Mouse (Mus musculus) right cerebral cortex, postnatal 10 days (tissue): Measurements from ENCODE around the gene Pex6.
"Not testable (repeated sequence)": the region's sequence is repeated elsewhere in the genome, so short reads cannot be mapped to it uniquely, and the experiment has no call there.

Experiments
- DNase-seq, 2 experiments: peaks; one replicate each; pipeline ENCODE4 v3.0.0; 2021; ENCODE audit warnings: low spot score in 2 of 2

Pex6 gene

DNA sequence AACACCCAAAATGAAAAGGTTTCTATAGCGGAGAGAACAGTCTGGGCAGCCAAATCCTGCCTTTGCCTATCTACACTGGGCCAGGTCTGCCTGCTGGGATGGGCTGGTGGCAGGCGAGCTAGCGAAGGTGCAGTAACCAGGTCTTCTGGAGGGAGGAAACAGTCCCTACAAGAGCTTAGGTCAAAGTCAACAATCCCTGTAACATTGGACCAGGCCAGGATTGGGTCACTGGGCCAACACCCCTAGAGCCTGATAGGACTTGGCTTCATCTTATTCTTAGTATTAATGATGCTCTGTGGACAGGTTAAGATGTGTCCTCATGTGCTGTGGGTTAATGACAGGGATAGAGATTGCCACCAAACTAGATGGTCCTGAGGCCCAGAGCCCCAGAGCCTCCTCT lies 22.8 kb downstream of the Pex6 start:
- DNase-seq, result no peak

DNA sequence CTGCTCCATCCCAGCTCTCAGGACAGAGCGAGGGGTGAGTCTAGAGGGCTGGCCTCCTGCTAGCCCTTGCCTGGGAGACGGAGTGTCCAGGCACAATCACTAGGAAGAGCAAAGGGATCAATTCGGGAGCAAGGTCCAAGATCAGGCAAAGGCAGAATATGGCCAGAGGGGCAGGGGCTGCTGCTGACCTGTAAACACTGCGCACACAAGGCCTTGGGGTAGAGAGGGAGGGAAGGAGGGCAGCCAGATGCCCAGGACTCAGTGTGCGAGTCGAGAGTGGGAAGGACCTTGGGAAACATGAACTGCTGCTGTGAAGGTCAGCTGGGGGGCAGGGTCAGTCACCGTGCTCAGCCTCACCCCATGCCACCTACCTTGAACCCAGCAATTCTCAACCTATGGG lies 24.0 kb downstream of the Pex6 start:
- no peak for DNase-seq

DNA sequence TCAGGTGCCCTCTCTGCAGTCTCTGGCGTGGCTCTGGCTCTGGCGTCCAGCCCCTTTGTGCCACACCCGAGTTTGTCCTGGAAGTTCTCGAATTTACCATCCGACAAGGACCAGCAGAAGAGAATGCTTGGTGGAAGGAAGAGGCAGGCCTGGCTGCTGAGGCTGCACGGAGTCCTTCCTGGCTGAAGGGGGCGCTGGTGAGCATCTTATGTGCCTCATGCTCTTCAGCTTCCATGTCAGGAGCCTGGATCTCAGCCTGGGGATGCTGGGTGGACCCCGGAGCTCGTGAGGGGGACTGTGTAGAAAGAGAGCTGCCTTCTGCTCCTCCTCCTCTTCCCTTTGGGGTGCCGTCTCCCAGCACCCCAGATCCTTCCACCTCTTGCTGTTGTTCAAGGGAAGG lies 24.9 kb downstream of the Pex6 start:
- DNase-seq, result no peak

DNA sequence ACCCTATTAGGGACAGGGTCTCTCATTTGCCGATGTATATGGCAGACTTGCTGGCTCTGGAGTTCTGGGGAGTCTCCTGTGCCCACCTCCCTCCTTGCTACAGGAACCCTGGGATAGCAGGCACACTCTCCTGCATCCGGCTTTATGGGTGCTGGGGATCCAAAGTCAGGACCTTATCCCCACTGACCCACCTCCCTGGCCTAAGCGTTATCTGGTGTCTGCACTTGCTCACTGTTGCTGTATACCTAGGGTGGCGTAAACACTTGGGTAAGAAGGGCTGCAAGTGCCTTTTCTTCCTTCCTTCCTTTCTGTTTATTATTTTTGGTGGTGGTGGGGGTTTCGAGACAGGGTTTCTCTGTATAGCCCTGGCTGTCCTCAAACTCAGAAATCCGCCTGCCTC lies 30.0 kb downstream of the Pex6 start:
- DNase-seq, result no peak

DNA sequence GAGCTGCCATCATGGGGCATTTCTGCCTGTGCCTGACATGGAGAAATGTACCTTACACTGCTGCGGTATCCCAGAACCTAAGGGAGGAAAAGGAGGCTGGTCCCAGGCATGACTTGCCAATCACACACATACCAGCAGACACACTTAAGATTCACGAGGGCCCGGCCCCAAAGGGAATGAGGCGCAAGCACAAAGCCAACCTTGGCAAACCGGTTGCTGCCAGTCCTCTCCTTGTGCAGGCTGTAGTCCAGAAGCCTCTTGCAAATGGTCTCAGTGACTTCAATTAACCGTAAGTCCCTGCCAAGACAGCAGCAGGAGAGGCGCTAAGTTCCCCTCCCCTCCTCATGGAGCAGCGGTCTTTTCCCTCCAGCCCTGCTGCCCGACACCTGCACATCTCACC lies 31.7 kb downstream of the Pex6 start:
- DNase-seq, result no peak

DNA sequence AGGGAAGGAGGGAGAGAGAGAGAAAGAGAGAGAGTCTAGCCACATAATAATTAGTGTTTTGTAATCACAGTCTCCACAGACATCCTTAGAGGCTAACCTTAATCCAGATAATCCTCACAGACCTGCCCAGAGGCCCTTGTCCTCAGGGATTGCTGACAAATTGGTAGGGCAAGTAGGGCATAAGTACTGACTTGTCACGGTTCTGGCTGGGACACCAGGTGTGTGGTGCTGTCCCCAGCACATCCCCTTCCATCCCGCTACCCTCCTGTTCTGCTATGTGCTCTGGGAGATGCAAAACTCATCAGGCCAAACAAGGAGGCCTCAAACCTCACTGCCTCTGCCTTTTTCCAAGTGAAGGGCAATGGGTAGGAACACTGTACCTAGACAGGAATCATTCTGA lies 34.2 kb downstream of the Pex6 start:
- DNase-seq, result no peak

DNA sequence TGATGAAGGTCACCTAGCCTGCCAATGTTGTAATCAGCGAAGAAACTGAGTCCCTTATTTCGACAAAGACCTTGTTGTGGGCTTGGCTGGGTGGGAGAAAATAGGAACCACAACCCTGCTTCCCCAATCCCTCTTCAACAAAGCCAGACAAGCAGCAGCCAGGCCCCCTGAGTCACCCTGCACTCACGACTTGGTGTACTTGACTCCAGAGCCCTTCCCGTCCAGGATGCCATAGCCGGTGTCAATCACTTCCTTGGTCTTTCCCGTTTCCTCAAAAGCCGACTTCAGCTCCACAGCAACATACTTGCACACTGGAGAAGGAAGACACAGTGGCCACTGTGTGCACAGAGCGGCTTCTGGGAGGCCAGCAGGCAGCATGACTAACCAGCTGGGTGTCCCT lies 36.0 kb downstream of the Pex6 start:
- no peak for DNase-seq

DNA sequence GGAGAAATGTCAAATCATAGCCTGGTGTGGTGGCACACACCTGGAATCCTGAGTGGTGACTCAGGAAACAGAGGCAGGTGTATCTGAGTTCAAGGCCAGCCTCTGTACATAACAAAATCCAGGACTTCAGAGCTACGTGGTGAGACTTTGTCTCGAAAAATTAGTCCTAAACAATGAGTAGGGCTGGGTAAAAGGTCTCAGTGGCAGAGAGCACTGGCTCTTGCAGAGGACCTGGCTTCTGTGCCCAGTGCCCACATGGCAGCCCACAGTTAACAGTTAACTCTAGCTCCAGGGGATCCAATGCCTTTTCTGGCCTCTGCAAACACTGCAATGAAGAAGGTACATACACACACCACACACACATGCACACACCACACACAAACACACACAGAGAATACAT lies 36.5 kb downstream of the Pex6 start:
- no peak for DNase-seq

DNA sequence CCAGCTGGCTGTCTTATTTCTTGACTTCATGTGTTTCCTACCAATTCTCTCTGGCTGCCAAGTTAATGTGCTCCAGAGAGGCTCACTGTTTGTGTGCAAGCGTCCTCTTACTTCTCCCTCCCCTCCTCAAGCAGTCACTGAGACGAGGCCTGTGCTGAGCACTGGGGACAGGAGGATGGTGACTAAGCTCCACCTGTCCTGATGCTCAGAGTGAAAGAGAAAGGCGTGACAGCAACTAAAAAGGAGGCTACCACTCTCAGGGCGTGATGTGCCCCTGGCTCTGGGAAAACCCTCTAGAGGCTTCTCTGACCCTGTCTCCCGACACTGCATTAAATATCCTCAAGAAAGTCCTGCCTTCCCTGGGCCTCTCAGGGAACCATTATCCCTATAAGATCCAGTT lies 38.0 kb downstream of the Pex6 start:
- DNase-seq, result no peak

DNA sequence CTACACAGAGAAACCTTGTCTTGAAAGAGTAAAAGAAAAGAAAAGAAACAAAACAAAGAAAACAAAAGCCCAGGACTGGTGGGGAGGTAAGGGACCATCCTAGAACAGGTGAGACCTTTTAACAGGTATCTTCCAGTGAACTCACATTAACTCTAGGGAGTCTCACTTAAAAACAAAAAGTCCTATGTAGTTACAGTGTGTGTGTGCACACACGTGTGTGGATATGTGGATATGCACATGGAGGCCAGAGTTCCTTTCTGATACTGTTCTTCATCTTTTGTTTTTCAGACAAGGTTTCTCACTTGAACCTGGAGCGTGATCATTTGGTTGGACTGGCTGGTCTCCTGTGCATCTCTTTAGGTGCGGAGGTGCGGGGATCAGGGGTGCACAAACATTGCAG lies 39.3 kb downstream of the Pex6 start:
- DNase-seq, result no peak

DNA sequence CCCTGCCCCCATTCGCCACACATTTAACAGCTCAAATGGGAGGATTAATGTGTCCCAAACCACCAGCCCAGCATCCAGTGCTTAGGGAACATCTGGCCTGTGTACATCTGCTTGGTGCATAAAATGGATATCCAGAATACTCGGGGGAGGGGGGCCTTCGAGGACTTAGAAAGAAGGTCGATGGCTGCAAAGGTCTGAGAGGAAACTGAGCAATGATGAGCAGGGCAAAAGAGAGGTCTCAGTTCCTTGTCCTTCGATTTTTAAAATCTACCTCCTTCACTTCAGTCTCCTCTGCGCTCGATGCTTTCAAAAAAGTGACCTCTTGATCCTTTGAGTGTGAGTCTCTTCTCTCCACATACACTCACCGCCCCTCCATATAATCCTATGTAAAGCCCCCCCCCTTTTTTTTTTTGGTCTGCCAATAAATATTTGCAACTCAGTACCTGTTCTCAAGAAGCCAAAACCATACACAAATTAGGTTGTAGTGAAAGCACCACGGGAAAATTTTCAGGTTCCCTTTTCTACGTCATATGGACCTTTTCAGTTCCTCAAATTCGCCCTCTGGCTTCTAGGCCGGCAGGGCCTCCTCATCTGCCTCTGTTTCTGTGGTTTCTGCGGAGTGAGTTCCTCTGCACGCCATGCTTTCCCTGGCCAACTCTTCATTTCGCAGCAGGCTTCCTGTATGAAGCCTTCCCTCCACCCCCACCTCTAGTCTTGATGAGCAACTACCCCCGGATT lies 40.0 kb downstream of the Pex6 start:
- DNase-seq, result no peak

DNA sequence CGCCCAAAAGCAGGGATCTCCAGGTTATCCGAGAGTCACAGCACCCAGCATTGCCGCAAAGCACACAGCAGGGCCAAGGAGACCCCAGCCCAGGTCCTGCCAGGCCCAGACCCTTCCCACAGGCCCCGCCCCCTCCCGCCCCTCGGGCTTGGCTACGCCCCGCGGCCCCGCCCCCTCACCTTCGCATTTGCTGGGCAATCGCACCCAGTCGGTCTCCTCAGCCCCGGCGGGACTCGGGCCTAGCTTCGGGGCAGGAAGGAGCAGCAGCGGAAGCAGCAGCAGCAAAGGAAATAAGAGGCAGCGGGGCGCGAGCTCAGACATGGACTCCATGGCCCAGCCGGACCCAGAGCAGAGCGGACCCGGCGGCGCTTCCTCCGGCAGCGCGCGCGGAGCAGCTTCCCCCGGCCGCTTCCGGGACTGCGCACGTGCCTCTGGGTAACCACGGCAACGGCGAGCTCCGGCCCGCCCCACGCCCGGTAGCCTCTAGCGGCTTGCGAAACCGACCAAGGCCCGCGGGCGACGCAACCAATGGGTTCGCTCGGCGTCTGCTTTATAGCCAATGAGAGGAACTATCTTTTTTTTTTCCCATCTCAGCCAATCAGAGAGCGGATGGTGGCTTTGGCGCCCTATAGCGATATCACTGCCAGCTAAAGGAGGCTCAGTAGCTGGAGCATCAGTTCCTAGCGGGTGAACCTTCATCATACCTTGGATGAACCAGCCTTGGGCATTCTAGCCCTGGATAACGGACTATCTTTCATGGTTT lies 40.7 kb downstream of the Pex6 start, which contains the start of gene Cnpy3:
Cnpy3 (minus strand) TSS at position 421 of the 763 bp plus-strand sequence.
- DNase-seq, result peak; percentile 99 to 100

DNA sequence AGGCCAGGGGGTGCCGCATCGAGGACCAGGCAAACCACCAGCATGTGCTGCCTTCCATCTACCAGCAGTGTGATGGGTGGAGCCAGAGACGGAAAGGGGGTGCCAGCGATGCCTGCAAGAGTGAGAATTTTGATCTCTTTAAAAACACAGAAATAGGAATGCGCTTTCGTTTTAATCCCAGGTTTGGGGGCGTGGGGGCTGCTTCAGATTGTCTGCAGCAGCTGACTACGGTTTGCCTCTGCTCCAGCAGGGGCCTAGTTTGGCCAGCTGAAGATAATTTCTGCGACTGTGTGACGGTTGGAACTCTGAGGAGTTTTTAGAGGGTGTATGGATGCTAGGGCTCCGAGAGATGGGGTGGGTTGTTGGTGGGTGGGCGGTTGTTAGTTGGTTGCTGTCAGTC lies 47.5 kb downstream of the Pex6 start:
- DNase-seq, result no peak

DNA sequence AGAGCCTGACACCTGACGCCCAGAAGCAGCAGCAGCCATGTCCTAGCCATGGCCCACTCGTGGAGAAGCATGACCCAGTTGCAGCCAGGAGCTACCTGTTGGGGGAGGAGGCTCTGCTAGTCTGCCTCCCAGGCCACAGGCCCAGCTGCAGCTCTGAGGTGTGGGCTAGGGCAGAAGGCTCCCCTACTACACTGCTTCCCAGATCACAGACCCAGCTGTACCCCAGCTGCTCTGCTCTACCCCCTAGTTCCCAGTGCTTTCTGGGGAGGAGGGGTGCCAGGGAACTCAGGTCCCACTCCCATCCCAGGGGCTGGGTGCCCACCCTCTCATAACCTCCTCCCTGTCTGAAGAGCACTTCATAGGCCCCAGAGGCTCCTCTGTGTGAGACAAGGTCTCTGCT lies 52.3 kb downstream of the Pex6 start, which contains the start of gene Ptcra:
Ptcra (minus strand) TSS at position 169 of the 400 bp plus-strand sequence.
- no peak for DNase-seq

DNA sequence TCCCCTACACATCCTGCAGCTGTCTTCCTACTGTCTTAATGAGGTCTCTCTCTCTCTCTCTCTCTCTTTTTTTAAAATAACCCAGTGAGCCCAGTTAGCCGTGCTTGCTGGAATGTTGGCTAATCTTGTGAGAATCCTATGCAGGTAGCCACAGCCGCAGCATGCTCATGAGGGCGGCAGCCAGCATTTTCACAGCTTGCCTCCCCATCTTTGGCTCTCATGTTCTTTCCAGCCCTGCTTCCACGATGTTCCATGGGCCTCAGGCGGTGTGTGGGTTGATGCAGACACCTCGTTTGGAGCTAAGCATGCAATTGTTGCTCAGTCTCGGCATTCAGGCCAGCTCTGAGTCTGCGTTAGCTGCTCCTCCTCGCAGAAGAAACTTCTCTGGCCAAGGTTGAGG lies 53.7 kb downstream of the Pex6 start:
- DNase-seq, result not testable (repeated sequence)

DNA sequence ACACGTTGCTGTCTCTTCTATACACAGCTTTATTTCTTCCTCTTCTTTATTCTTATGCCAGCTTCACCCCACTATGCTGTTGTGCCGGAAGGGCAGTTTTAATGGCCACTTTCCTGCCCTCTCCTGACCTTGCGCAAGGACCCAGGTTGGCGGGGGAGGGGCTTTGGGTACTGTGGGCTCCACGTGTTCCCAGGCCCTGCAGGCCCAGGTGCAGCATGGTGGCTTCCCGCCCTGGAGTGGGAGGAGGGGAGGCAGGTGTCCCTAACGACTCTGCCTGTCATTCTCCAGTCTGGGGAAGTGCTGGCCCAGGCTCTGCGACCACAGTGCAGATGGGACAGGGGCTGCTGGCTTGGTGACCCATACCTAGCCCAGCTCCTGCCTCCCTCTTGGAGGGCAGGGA lies 56.6 kb downstream of the Pex6 start:
- no peak for DNase-seq

DNA sequence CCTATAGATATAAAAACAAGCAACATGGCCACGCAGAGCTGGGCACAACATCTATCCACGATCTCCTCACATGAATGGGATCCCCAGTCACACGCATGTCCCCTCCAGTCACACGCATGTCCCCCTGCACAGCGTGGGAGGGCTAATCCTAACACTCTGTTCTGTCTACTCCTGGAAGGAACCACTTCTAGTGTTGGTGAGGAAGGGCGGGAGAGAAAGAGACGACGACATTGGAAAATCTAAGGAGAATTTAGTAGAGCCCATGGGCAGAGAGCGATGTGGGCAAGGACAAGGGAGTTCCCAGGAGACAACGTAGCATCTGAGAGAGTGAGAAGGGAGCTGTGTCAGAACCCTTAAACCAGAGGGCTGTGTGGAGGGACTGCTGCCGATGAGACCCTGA lies 59.3 kb downstream of the Pex6 start:
- DNase-seq, result no peak

DNA sequence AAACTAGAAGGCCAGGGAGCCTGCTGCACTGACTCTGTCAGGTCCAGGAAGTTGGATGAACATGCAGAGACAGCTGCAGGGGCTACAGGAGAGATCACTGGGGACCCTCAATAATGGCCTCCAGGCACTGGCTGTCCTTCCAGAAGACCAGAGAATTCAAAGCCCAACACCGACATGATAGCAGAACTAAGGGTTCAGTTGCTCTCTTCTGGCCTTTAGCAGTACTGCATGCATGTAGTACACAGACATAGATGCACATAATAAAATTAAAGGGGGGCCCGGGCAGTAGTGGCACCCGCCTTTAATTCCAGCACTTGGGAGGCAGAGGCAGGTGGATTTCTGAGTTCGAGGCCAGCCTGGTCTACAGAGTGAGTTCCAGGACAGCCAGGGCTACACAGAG lies 59.8 kb downstream of the Pex6 start:
- no peak for DNase-seq

DNA sequence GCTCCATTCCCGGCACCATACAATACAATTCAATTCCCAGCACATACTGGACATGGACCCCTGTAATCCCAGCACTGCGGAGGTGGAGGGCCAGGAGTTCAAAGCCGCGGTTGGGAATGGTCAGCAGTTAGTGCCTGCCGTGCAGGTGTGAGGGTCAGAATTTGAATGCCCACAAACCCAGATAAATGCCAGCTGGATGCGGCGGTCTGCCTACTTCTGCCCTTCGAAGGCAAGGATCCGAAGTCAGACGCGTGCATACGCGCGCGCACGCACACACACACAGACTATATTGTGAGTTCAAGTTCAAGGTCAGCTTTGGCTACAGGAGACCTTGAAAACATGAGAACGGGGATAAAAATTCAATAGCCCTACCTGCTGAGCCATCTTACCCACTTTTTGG lies 60.4 kb downstream of the Pex6 start:
- DNase-seq, result peak in 1 of 2 experiments; percentile 38

DNA sequence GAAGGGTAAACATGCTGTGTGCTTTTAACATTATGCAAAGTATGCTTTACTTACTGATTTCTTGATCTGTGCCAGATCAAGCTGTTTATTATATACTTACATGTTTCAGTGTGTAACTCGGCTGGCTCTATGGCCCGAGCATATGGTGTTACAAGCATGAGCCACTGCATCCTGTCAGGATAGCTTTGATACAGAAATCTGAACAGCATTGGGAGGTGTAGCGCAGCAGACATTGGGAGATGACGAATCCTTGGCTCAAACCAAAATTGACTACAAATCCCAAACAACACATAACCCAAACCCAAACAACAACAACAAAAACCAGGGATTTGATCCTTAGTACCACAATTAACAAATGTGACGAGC lies 60.8 kb downstream of the Pex6 start:
- peak in 1 of 2 experiments; percentile 38 for DNase-seq

DNA sequence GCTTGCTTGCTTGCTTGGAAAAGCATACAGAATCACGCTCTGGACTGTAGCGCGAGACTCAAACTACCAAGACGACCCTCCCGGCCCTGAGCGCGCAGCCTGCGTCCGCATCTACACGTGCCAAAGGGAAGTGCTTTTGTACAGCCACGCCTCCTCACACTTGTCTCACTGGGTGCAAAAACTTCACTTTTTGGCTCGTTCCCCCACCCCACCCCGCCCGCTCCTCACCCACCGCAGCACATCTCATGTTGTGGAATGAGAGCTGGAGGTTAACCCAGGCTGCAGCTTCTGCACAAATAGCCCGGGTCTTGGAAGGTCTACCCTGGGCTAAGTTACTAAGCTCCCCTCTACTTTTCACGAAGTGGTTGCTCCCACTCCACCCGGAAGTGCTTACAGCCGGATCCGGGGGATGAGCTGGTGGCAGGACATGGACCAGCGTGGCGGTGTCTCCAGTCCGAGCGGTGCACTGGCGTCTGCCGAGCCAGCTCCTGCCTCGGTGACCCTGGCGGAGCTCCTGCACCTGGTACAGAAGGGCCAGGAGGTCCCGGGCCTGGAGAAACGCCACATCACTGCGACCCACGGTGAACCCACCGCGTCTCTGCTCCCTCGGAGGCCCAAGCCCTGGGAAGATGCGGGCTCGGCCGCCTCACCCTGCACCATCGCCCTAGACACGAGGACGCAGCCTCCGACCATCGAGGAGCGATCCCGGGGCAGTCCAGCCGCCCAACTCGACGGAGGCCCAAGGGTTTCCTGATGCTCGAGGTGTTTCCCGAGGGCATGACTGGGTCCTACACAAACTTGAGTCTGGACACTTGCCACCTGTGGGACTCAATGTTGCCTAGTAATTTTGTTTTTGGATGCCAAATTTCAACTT lies 61.4 kb downstream of the Pex6 start, which contains the start of gene 2310039H08Rik:
2310039H08Rik (plus strand) TSS at position 232 of the 874 bp plus-strand sequence.
- DNase-seq, result peak; percentile 89 to 92
